In genomic region chr5:122770304-122770703, GRCm38 (mm10) we compare ENCODE assay signal across 8 mouse cellular contexts. TPM values are rescaled to one million over a fixed set of nuclear protein-coding genes. Genes with fewer than 3 reads are reported as not detected.
DNase-seq lines count a peak whose midpoint lies in the region; ATAC-seq and TF ChIP-seq lines count a peak whose summit lies in the region.

No protein-coding gene starts in this region.

- no peaks in the 10 kb centered on the region for H3K27me3 ChIP-seq in neural tube, embryonic 13.5 days
- H3K27me3 ChIP-seq in intestine, postnatal 0 days (replicated peaks; ENCODE audit: control insufficient read depth, insufficient read depth, low read length), result no peaks in the 10 kb centered on the region

- H3K4me2 ChIP-seq in neural tube, embryonic 13.5 days, result no peak overlapping the region
- H3K4me2 ChIP-seq in intestine, postnatal 0 days (replicated peaks; ENCODE audit: low read depth), result no peak overlapping the region

- DNase-seq in adrenal gland, adult 18-20 months (ENCODE audit: low spot score in 2 of 2), result peak; percentile 30 to 43
- DNase-seq in adrenal gland, postnatal 4 days (ENCODE audit: low spot score in 2 of 2), result no peak
- no peak for DNase-seq in neural tube, embryonic 10.5 days (ENCODE audit: extremely low spot score, low spot score)
- DNase-seq in ovary, postnatal 10 days (ENCODE audit: low spot score), result peak; percentile 53
- DNase-seq in c-Kit-positive CD71-positive TER-119-positive erythroid progenitor cells, embryonic 14.5 days (ENCODE audit: low spot score), result no peak
- DNase-seq in retina, postnatal 1 day, result no peak

- H3K4me1 ChIP-seq in neural tube, embryonic 13.5 days (replicated peaks), result peaks cover 14% of the 10 kb centered on the region
- 0 out of 2 replicates have a peak, but pooled peaks cover 2% of the 10 kb centered on the region for H3K4me1 ChIP-seq in intestine, postnatal 0 days (replicated peaks; ENCODE audit: control insufficient read depth, insufficient read depth, low read length)

- no peak for TF ChIP-seq CTCF in intestine, postnatal 0 days (IDR thresholded peaks at IDR 0.05; ENCODE audit: low read depth)

- WGBS in neural tube, embryonic 13.5 days, result 81% methylated on average over 7 of the region's 7 CpGs
- 63% methylated on average over 7 of the region's 7 CpGs for WGBS in intestine, postnatal 0 days

- ATAC-seq in neural tube, embryonic 13.5 days (ENCODE audit: low read depth), result no peak
- ATAC-seq in intestine, postnatal 0 days, result no peak

- H3K4me3 ChIP-seq in neural tube, embryonic 13.5 days, result no peak overlapping the region
- no peak overlapping the region for H3K4me3 ChIP-seq in intestine, postnatal 0 days (ENCODE audit: low read depth, low read length)

- peak overlapping the region; percentile 43; the same call in 1 of the 2 replicates for H3K9ac ChIP-seq in neural tube, embryonic 13.5 days
- H3K9ac ChIP-seq in intestine, postnatal 0 days (ENCODE audit: low read depth, low read length), result 0 out of 2 replicates have a peak overlapping the region, but pooled peaks have one; percentile 11

- H3K27ac ChIP-seq in neural tube, embryonic 13.5 days (replicated peaks), result peak overlapping the region; percentile 49
- H3K27ac ChIP-seq in intestine, postnatal 0 days (ENCODE audit: low read depth, low read length), result no peak overlapping the region

- peaks cover 22% of the 10 kb centered on the region; the same call in 1 of the 2 replicates for H3K36me3 ChIP-seq in neural tube, embryonic 13.5 days
- no peaks in the 10 kb centered on the region for H3K36me3 ChIP-seq in intestine, postnatal 0 days (ENCODE audit: control insufficient read depth, insufficient read depth)

- H3K9me3 ChIP-seq in neural tube, embryonic 13.5 days, result no peaks in the 10 kb centered on the region
- H3K9me3 ChIP-seq in intestine, postnatal 0 days (ENCODE audit: control insufficient read depth), result no peaks in the 10 kb centered on the region

RNA-seq across cellular contexts. Expression of gene Camkk2, which starts 8.9 kb away (rescaled TPM):
- 10 to 100 TPM; 26.7 to 36.4 TPM for total RNA-seq in adrenal gland, adult 18-20 months (2021)
- 10 to 100 TPM; 31.5 to 36.3 TPM for total RNA-seq in adrenal gland, postnatal 4 days (2021)
- polyA plus RNA-seq in neural tube, embryonic 13.5 days (2015; fragmentation: Nextera tagmentation; extraction: Ambion mirVana), result 55.4 and 57.5 TPM in 2 replicates
- 11.0 and 13.4 TPM in 2 replicates for polyA plus RNA-seq in intestine, postnatal 0 days (2015; fragmentation: Nextera tagmentation; extraction: Ambion mirVana)

RNA-seq across cellular contexts. Expression of gene Anapc5, which starts 50.8 kb away (rescaled TPM):
- total RNA-seq in adrenal gland, adult 18-20 months (2021), result 100 to 1,000 TPM; 148 to 156 TPM
- total RNA-seq in adrenal gland, postnatal 4 days (2021), result 100 to 1,000 TPM; 308 to 320 TPM
- 457 and 480 TPM in 2 replicates for polyA plus RNA-seq in neural tube, embryonic 13.5 days (2015; fragmentation: Nextera tagmentation; extraction: Ambion mirVana)
- polyA plus RNA-seq in intestine, postnatal 0 days (2015; fragmentation: Nextera tagmentation; extraction: Ambion mirVana), result 134 and 145 TPM in 2 replicates

Comparison
In these comparisons a context has a peak if more than half of its experiments do, and no peak if none do; other contexts are left out.
1. DNase-seq: peak in adrenal gland, adult 18-20 months (2 of 2) and ovary, postnatal 10 days (single experiment); none in adrenal gland, postnatal 4 days (0 of 2), neural tube, embryonic 10.5 days (single experiment), c-Kit-positive CD71-positive TER-119-positive erythroid progenitor cells, embryonic 14.5 days (single experiment) and retina, postnatal 1 day (single experiment).